Mouse (Mus musculus) central nervous system, embryonic 18 days (tissue): ENCODE measurements around the gene Uba5. TPM values are rescaled to one million over a fixed set of nuclear protein-coding genes. Genes with fewer than 3 reads are reported as not detected.

Source experiments
- polyA plus RNA-seq: library from polyadenylated mRNA; depleted of rRNA; stranded (reverse); fragments of >200 nt; gene quantifications from 2 replicates; pipeline ENCODE4 v1.2.3, GENCODE M21; 2012; rRNA removed

The Uba5 gene
- polyA plus RNA-seq, result 77.2 and 83.7 TPM in 2 replicates

DNA sequence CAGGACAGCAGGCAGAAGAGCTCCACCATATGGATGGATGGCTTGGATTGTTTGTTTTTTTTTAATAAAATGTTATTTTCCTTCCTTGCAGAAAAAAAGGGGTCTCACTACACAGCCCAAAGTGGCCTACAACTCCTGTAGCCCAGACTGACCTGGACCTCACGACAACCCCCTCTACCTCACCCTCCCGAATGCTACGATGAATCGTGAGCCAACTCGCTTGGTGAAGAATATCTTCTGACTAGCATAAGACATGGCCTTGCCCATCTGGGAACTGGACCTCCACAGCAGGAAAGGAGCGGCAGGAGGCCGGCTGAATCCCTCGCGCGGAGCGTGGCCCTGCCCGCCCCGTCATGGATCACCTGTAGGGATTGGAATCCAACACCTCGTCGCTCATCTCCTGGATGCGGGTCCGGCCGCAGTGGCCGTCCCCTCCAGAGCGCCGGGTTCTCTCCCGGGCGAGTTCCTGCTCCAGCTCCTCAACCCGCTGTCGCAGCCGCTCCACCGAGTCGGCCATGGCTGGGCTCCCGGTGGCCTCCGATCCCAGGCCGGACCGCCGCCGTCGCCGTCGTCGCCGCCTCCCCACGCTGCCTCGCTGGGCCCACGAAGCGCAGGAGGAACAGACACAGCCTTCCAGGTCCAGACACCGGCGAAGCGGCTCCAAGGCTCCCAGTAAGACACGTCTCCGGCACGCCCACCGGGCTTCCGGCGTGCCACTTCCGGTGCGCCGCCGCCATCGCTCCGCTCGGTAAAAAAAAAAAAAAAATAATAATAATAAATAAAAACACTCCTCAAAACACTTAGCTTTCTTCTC, at the start of gene Uba5:
TSS of gene Uba5 (minus strand) at position 705 of the 814 bp plus-strand sequence.

DNA sequence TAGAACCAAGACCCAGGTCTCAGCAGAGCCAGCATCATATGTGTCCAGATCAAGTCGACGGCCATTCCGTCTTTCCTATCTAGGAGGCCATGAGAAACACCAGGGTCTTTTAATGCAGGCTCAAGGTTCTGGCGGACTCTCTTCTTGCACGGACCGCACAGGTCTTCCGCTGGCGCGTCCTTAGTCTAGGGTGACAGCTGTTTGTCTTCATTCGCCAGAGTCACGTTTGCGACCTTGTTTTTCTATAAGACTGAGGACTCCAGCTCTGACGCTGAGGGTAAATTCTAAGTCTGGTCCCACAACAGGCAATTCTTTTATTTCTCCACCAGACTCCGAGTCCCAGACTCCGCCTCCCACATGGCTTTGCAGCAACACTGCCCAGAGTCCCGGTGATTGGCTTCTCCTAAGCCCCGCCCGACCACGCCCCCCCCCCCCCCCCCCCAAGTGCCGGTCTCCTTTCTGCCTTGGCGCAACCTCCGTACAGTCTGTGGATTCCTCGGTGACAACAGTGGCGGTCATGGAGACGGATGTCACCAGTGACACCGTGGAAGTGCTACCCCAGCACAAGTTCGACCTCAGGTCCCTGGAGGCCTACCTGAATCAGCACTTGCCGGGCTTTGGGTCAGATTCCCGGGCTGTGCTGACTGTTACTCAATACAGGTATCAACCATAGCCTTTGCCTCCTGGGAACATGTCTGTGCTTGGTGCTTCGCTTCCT, 469 bp upstream of the Uba5 start, which contains the start of gene Acad11:
TSS of gene Acad11 (plus strand) at position 134 of the 718 bp plus-strand sequence.

DNA sequence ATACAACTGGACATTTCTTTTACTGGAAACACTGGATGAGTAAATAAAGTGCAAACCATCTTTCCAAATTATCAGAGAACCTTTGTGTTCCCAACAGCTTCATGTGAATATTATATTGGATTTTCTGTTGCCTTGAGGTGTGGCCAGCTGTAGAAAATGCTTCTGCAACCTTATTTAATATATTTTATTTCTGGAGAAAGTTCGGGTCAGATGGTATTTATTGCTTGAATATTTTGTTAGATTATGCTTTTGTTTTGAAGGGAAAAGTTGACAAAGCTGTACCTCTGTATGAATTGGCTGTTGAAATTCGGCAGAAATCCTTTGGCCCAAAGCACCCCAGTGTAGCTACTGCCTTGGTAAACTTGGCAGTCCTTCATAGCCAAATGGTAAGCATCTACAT, 22.6 kb downstream of the Uba5 start, which contains the start of gene Gm28305:
TSS of gene Gm28305 (plus strand) at position 301 of the 400 bp plus-strand sequence.

DNA sequence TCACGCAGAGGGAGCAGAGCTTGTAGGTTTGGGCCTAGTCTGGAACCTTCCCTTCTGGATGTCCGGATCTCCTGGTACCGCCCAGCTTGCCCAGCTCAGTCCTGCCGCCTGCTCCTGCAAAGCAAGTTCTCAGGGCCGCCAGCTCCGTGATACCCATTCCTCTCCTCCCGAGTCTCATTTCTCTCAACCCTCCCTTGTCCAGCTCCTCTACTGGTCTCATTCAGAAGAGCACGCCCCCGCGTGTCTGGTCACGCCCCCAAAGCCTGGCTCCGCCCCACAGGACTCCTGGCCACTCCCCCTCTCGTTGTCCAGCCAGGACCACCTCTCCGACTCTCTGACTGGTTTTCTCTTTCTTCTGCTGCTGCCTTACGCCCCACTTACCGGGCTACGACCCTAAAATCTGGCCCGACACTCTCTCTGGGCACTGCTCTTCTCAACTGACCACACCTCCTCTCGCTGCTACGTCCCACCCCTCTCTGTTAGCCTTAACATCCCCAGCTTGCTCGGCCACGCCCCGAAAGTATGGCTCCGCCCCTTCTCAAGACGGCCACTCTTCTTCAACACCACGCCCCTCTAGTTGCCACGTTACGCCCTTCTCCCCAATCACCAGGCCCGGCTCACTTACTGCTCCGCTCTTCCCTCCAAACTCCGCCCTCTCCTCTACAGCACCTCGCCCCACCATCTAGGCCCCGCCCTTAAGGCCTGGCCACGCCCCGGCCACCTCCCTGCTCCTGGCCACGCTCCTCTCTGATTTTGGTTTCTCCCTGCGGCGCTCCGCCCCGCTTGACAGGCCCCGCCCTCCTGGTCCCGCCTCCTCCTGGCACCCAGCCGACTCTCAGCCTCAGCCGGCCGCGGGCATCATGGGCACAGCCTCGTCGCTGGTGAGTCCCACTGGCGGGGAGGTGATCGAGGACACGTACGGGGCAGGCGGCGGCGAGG, 60.7 kb downstream of the Uba5 start, which contains the start of gene Nphp3:
TSS of gene Nphp3 (plus strand) at position 624 of the 939 bp plus-strand sequence.

Other genes with a start within 250 kb of the Uba5 start
- gene Nphp3, start 60.6 kb downstream of the Uba5 start, polyA plus RNA-seq, result 10.4 and 13.0 TPM in 2 replicates
- not detected in 2 replicates for gene Gm28305, start 22.5 kb downstream of the Uba5 start, polyA plus RNA-seq
- 7.9 and 9.1 TPM in 2 replicates for gene Acad11, start 243 bp upstream of the Uba5 start, polyA plus RNA-seq
- 0.86 and 1.1 TPM in 2 replicates for gene Ackr4, start 63.8 kb upstream of the Uba5 start, polyA plus RNA-seq
- gene Dnajc13, start 199.8 kb upstream of the Uba5 start, polyA plus RNA-seq, result 95.5 and 96.3 TPM in 2 replicates